Mouse (Mus musculus) ES-E14 (cell line): ENCODE measurements around the gene Fbxl8.

Experiments used
- CHD2 ChIP-seq: IDR thresholded peaks from 2 replicates; pipeline ENCODE4 v1.6.1; 2014; ENCODE audit warnings: mild to moderate bottlenecking, low read depth, low read length, inconsistent platforms
- HCFC1 ChIP-seq: IDR thresholded peaks from 2 replicates; pipeline ENCODE4 v1.6.1; 2012; ENCODE audit warnings: low read length, inconsistent platforms, borderline replicate concordance; ENCODE audit not compliant: insufficient read depth
- MAFK ChIP-seq: IDR thresholded peaks from 2 replicates; pipeline ENCODE4 v1.6.1; 2014; ENCODE audit warnings: mild to moderate bottlenecking, low read depth, low read length, inconsistent platforms; ENCODE audit not compliant: insufficient read depth
- ZC3H11A ChIP-seq: IDR thresholded peaks from 2 replicates; pipeline ENCODE4 v1.6.1; 2012; ENCODE audit warnings: low read depth, mild to moderate bottlenecking, inconsistent platforms, low read length, borderline replicate concordance
- ZNF384 ChIP-seq: IDR thresholded peaks from 2 replicates; pipeline ENCODE4 v1.6.1; 2012; ENCODE audit warnings: low read depth, low read length, inconsistent platforms

GRCm38 (mm10) chr8:105307670-105308069 lies 43.2 kb downstream of the Fbxl8 start:
- TF ChIP-seq CHD2 (no peak), MAFK (no peak), ZC3H11A (no peak), HCFC1 (no peak), ZNF384 (no peak)
